Mouse (Mus musculus): ENCODE measurements at regions not wholly inside any gene's neighbourhood (a gene's known extent, or its start where the extent isn't known, plus 50 kb on each side); places are given as distances from the start of the nearest gene placed in this dataset.
A peak's percentile ranks its signal among the peaks of the same experiment; 100 is the strongest.

DNA sequence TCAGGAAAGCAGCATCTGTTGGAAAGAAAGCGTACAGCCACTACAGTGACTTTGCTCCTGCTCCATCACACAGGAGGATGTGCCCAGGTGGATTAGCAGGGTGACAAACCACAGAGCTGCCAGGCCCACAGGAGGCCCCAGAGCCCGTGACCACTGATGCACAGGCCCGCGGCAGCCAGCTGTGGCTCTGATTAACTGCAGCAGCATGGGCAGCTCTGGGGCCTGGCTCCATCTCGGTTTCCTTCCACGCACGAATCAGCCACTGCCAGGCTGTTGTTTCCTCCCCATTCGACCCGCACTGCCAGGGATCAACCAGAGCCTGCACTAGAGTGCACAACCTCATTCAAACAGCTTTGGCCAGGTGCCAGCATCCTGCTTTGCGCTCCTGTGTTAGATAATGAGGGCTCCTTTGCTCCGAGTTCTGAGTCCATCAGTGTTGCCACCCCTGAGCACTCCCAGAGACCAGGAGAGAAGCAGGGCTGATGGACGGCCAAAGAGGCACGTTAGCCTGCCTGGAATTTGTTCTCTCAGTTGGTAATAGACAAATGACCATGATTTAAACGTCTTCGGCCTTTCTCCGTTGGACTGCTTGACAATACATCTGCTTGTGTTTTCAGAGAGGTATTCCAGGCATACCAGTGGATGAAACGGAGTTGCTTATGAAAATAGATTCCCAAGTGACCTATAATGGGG is 103.2 kb upstream of the St6galnac5 start:
- Histone ChIP-seq H3K27ac (ENCODE audit: insufficient read depth, low read depth, low read length) (no peak overlapping the region), H3K4me3 (ENCODE audit: insufficient read depth, low read depth, low read length) (no peak overlapping the region), H3K27me3 (replicated peaks; ENCODE audit: control insufficient read depth, insufficient read depth, low read length) (no peaks in the 10 kb centered on the region), H3K36me3 (ENCODE audit: control insufficient read depth, insufficient read depth, low read length) (no peaks in the 10 kb centered on the region), H3K4me1 (ENCODE audit: control insufficient read depth, insufficient read depth, low read length) (no peaks in the 10 kb centered on the region)
- TF ChIP-seq CTCF (conservative IDR thresholded peaks at IDR 0.05; ENCODE audit: insufficient read depth, insufficient read length, low read depth, low read length): no peak
- TF ChIP-seq POLR2A (IDR thresholded peaks at IDR 0.05; ENCODE audit: low read depth, low read length): no peak
- peak; percentile 35 for DNase-seq
- WGBS: 30% methylated on average over 17 of the region's 17 CpGs

- no peaks in the 10 kb centered on the region for H3K4me1 ChIP-seq (ENCODE audit: control insufficient read depth, insufficient read depth, low read length)
- H3K4me3 ChIP-seq (ENCODE audit: insufficient read depth, low read depth, low read length): no peak overlapping the region
- H3K36me3 ChIP-seq (ENCODE audit: control insufficient read depth, insufficient read depth, low read length): no peaks in the 10 kb centered on the region
- TF ChIP-seq POLR2A (IDR thresholded peaks at IDR 0.05; ENCODE audit: low read depth, low read length): no peak
- TF ChIP-seq CTCF (conservative IDR thresholded peaks at IDR 0.05; ENCODE audit: insufficient read depth, insufficient read length, low read depth, low read length): no peak
- no peaks in the 10 kb centered on the region for H3K27me3 ChIP-seq (replicated peaks; ENCODE audit: control insufficient read depth, insufficient read depth, low read length)
- no peak overlapping the region for H3K27ac ChIP-seq (ENCODE audit: insufficient read depth, low read depth, low read length)
- 66% methylated on average over 23 of the region's 23 CpGs for WGBS
- DNase-seq: no peak
Observed at GRCm38 (mm10) chr3:153084226-153085095, 102.4 kb upstream of the St6galnac5 start.

- Histone ChIP-seq H3K36me3 (ENCODE audit: control insufficient read depth, insufficient read depth, low read length) (no peaks in the 10 kb centered on the region), H3K27ac (ENCODE audit: insufficient read depth, low read depth, low read length) (no peak overlapping the region), H3K4me3 (ENCODE audit: insufficient read depth, low read depth, low read length) (no peak overlapping the region), H3K27me3 (replicated peaks; ENCODE audit: control insufficient read depth, insufficient read depth, low read length) (no peaks in the 10 kb centered on the region), H3K4me1 (ENCODE audit: control insufficient read depth, insufficient read depth, low read length) (no peaks in the 10 kb centered on the region)
- WGBS: 70% methylated on average over 3 of the region's 3 CpGs
- no peak for TF ChIP-seq POLR2A (IDR thresholded peaks at IDR 0.05; ENCODE audit: low read depth, low read length)
- no peak for TF ChIP-seq CTCF (conservative IDR thresholded peaks at IDR 0.05; ENCODE audit: insufficient read depth, insufficient read length, low read depth, low read length)
- DNase-seq: no peak
Observed at GRCm38 (mm10) chr3:153080371-153080770, 98.3 kb upstream of the St6galnac5 start.

DNA sequence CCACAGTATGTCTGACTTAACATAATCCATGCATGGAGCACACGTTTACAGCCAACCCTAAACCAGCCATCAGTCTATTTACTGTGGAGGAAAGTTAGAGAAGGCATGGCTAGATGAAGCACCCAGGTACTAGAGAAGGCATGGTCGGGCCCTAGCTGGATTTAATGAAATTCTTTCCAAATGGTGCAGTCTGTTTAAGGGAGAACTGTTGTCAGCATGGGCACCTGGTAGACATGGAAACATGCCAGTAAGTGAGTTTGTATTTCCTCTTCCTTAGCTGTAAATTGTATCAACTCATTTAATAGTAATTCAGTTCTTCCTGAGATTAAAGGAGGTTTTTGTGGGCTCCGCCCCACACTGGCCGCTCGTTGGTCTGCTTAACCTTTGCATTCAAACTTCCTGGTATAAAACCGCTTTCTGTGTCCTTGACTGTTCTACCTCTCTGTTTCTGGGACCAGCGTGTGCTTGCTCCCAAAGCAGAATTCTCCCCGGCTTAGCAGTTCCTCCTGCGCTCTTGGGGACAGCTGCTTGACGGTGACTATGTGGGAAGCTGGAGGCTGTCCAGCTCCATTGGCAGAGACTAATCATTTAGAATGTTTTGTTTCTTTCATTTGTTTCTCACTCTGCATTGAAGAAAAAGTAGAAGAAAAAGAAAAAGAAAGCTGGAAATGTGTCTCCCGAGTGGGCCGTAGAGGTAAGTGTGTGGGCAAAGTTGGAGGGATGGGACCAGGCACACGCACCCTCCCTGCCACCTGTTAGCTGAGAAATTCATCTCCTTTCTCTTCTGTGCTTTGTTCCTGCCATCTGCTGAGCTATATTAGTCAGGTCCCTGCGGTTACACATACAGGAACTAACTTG is 96.0 kb upstream of the St6galnac5 start:
- no peak for DNase-seq
- no peaks in the 10 kb centered on the region for H3K36me3 ChIP-seq (ENCODE audit: control insufficient read depth, insufficient read depth, low read length)
- H3K27me3 ChIP-seq (replicated peaks; ENCODE audit: control insufficient read depth, insufficient read depth, low read length): no peaks in the 10 kb centered on the region
- 58% methylated on average over 14 of the region's 14 CpGs for WGBS
- TF ChIP-seq POLR2A (IDR thresholded peaks at IDR 0.05; ENCODE audit: low read depth, low read length) (no peak), CTCF (conservative IDR thresholded peaks at IDR 0.05; ENCODE audit: insufficient read depth, insufficient read length, low read depth, low read length) (no peak)
- H3K4me3 ChIP-seq (ENCODE audit: insufficient read depth, low read depth, low read length): no peak overlapping the region
- no peaks in the 10 kb centered on the region for H3K4me1 ChIP-seq (ENCODE audit: control insufficient read depth, insufficient read depth, low read length)
- H3K27ac ChIP-seq (ENCODE audit: insufficient read depth, low read depth, low read length): no peak overlapping the region

GRCm38 (mm10) chr3:153072200-153072919 is 90.3 kb upstream of the St6galnac5 start:
- TF ChIP-seq CTCF (conservative IDR thresholded peaks at IDR 0.05; ENCODE audit: insufficient read depth, insufficient read length, low read depth, low read length) (no peak), POLR2A (IDR thresholded peaks at IDR 0.05; ENCODE audit: low read depth, low read length) (no peak)

GRCm38 (mm10) chr3:153071549-153071948 is 89.5 kb upstream of the St6galnac5 start:
- no peak for DNase-seq

More at GRCm38 (mm10) chr3:153072200-153072919, 90.3 kb upstream of the St6galnac5 start:
- 63% methylated on average over 10 of the region's 10 CpGs for WGBS
- H3K4me1 ChIP-seq (ENCODE audit: control insufficient read depth, insufficient read depth, low read length): no peaks in the 10 kb centered on the region
- DNase-seq: no peak
- H3K4me3 ChIP-seq (ENCODE audit: insufficient read depth, low read depth, low read length): no peak overlapping the region
- H3K27ac ChIP-seq (ENCODE audit: insufficient read depth, low read depth, low read length): no peak overlapping the region
- H3K36me3 ChIP-seq (ENCODE audit: control insufficient read depth, insufficient read depth, low read length): no peaks in the 10 kb centered on the region
- H3K27me3 ChIP-seq (replicated peaks; ENCODE audit: control insufficient read depth, insufficient read depth, low read length): no peaks in the 10 kb centered on the region

More at GRCm38 (mm10) chr3:153071549-153071948, 89.5 kb upstream of the St6galnac5 start:
- no peaks in the 10 kb centered on the region for H3K27me3 ChIP-seq (replicated peaks; ENCODE audit: control insufficient read depth, insufficient read depth, low read length)
- no peak for TF ChIP-seq CTCF (conservative IDR thresholded peaks at IDR 0.05; ENCODE audit: insufficient read depth, insufficient read length, low read depth, low read length)
- TF ChIP-seq POLR2A (IDR thresholded peaks at IDR 0.05; ENCODE audit: low read depth, low read length): no peak
- H3K36me3 ChIP-seq (ENCODE audit: control insufficient read depth, insufficient read depth, low read length): no peaks in the 10 kb centered on the region
- 85% methylated on average over 8 of the region's 8 CpGs for WGBS
- H3K27ac ChIP-seq (ENCODE audit: insufficient read depth, low read depth, low read length): no peak overlapping the region
- H3K4me1 ChIP-seq (ENCODE audit: control insufficient read depth, insufficient read depth, low read length): no peaks in the 10 kb centered on the region
- no peak overlapping the region for H3K4me3 ChIP-seq (ENCODE audit: insufficient read depth, low read depth, low read length)
